Mouse (Mus musculus): Measurements from ENCODE around the gene Mrgprf. TPM values are rescaled to one million over a fixed set of nuclear protein-coding genes. Genes with fewer than 3 reads are reported as not detected.

Mrgprf gene
- polyA plus RNA-seq, 1 experiment: 2.1 TPM

DNA sequence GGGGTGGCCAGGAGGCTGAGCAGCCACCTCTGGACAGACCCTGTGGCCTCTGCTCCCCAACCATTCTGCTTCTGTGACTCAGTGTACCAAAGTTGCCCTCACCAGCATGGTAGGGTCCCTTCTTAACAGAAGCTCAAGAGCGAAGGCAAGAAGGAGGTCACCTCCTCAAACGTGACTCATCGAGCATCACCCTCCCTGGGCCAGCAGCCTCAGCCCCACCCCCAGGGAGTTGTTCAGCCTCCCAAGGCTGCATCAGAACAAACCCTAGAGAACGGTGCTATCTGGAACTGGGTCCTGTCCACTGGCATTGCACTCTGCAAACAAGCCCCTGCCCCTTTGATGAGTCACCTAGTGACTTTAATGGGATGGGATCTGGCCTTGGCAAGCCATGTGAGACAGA, 8.2 kb downstream of the Mrgprf start:
- Histone ChIP-seq H3K4me3 (ENCODE audit: insufficient read depth, low read length) (no peak overlapping the region), H3K27ac (ENCODE audit: insufficient read depth, low read length) (no peak overlapping the region), H3K4me1 (ENCODE audit: control insufficient read depth, insufficient read depth, low read length) (no peaks in the 10 kb centered on the region)
- no peak for TF ChIP-seq POLR2A (IDR thresholded peaks at IDR 0.05; ENCODE audit: extremely low read depth, insufficient read depth, low read length)
- no peak for TF ChIP-seq CTCF (IDR thresholded peaks at IDR 0.05; ENCODE audit: extremely low read depth, insufficient read depth, low read length)

DNA sequence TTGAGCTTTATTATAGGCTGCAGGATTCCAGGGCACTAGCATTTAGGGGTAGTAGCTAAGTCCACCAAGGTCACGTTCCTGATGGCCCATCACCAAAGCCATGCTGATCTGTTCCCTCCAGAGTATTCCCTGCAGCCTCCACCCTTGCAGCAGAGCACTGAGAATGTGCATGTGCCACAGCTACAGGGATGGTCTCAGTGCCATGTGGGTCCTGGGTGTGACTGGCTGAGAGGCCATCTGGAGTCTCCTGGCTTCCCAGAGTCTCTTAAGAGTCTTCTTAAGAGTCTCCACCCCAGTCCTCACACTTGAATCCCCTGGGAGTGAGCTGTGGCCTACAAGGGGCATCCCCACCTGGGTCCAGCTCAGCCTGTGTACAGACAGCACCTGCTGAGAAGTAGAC, 9.2 kb downstream of the Mrgprf start:
- Histone ChIP-seq H3K27ac (ENCODE audit: insufficient read depth, low read length) (no peak overlapping the region), H3K4me3 (ENCODE audit: insufficient read depth, low read length) (no peak overlapping the region), H3K4me1 (ENCODE audit: control insufficient read depth, insufficient read depth, low read length) (no peaks in the 10 kb centered on the region)
- TF ChIP-seq CTCF (IDR thresholded peaks at IDR 0.05; ENCODE audit: extremely low read depth, insufficient read depth, low read length) (no peak), POLR2A (IDR thresholded peaks at IDR 0.05; ENCODE audit: extremely low read depth, insufficient read depth, low read length) (no peak)

DNA sequence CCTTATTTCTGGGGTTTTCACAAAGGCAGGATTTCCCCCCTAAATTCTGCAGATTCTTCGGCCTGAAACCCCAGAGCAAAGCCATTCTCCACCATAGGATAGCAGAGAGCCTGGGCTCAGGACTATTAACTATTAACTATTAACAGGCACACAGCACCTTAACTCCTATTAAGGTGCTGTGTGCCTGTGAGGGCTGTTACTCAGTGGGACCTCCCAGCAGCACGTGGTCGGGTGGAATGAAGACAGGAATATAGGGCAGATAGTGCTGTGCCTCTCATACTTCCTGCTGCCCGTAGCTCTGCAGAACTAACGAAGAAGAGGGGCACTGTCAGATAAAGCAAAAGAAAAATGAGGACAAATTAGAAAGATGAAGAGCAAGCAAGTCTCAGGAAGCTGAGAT, 9.9 kb downstream of the Mrgprf start:
- Histone ChIP-seq H3K4me3 (ENCODE audit: insufficient read depth, low read length) (no peak overlapping the region), H3K4me1 (ENCODE audit: control insufficient read depth, insufficient read depth, low read length) (no peaks in the 10 kb centered on the region), H3K27ac (ENCODE audit: insufficient read depth, low read length) (no peak overlapping the region)
- TF ChIP-seq CTCF (IDR thresholded peaks at IDR 0.05; ENCODE audit: extremely low read depth, insufficient read depth, low read length) (no peak), POLR2A (IDR thresholded peaks at IDR 0.05; ENCODE audit: extremely low read depth, insufficient read depth, low read length) (no peak)

DNA sequence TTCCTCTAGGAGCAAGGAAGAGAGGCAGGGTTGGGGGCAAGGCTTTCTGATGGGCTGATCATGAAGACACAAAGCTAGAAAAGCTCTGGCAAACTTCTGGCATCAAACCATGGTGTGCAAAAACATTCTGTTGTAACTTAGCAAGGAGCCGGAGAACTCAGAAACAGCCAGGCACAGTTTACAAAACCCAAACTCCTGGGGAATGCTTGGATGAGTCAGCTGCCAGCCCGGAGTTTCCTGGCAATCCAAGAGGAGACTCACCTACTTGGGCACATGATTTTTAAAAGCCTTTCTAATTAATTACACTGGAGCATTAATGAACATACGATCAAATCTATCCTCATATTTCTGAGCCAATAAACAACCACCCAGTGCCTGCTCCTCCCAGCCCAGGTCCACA, 11.5 kb downstream of the Mrgprf start:
- Histone ChIP-seq H3K27ac (ENCODE audit: insufficient read depth, low read length) (no peak overlapping the region), H3K4me1 (ENCODE audit: control insufficient read depth, insufficient read depth, low read length) (no peaks in the 10 kb centered on the region)
- TF ChIP-seq POLR2A (IDR thresholded peaks at IDR 0.05; ENCODE audit: extremely low read depth, insufficient read depth, low read length) (no peak), CTCF (IDR thresholded peaks at IDR 0.05; ENCODE audit: extremely low read depth, insufficient read depth, low read length) (no peak)

DNA sequence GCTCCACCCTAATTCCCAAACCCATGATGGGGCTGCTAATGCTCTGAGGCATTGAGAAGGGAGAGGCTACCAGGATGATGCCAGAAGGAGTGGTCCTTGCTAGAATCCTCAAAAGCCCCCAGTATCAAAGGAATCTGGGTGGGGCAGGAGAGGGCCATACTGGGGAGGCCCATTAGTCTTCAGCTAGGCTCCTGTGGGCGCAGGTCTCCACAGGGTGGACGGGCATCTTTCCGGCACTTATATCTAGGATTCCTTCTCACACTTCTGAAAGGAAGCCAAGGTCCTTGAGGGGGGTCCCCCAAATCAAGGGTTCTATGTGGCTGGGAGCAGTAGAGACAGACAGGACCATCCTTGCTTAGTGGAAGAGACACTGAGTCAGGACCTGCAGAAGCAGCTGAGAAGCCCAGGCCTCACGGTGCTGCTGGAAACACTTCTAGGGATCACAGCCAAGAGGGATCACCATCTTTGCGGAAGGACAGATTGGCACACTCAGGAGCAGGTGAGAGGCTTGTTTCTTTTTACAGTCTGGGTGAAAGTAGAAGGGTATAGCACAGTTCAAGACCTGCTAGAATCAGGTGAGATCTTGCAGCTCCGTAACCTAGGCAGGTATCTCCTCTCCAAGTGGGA, 14.3 kb downstream of the Mrgprf start, which contains the start of gene Mrgprd:
Gene Mrgprd, plus strand, starts transcription at position 51 of the 627 bp plus-strand sequence.
- Histone ChIP-seq H3K4me3 (ENCODE audit: insufficient read depth, low read length) (no peak within 1 kb of the TSS), H3K27ac (ENCODE audit: insufficient read depth, low read length) (no peak within 1 kb of the TSS), H3K4me1 (ENCODE audit: control insufficient read depth, insufficient read depth, low read length) (no peaks in the 10 kb centered on the region)
- TF ChIP-seq POLR2A (IDR thresholded peaks at IDR 0.05; ENCODE audit: extremely low read depth, insufficient read depth, low read length): no peak
- TF ChIP-seq CTCF (IDR thresholded peaks at IDR 0.05; ENCODE audit: extremely low read depth, insufficient read depth, low read length): no peak

More for the DNA sequence above, 11.5 kb downstream of the Mrgprf start:
- no peak overlapping the region for H3K4me3 ChIP-seq (ENCODE audit: insufficient read depth, low read length)

DNA sequence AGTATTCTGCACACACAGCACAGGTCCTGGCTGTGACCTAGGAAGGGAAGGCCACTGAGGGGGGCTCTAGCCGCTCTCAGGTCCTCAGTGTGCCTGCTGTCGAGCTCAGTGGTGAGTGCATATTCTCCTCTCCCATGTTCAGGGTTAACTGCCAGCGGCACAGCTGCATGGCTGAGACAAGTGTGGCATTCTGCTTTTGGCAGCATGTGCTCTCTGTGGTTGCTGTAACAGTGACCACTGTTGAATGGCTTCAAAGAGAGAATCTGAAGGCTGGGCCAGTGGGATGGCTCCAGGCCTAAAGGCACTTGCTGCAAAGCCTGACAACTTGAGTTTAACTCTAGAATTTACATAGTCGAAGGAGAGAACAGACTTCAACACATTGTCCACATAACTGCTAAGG, 16.9 kb downstream of the Mrgprf start:
- no peak overlapping the region for H3K27ac ChIP-seq (ENCODE audit: insufficient read depth, low read length)

DNA sequence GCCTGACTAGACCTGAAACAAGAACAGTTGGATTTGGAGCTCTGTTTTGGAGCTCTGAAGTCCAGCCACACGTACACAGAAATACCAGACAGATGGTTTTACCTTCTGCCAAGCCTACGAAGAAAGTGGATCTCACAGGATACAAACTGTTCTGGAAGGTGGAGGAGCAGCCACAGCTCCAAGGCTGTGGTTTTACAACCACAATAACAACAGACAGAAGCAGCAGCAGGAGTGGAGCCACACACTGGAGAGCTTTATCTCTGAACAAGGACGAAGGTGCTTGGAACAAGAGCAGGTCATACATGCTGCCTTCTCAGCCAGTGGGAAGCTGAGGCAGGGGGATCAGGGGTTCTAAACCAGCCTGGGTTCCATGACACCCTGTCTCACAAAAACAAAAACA, 18.9 kb downstream of the Mrgprf start:
- Histone ChIP-seq H3K27ac (ENCODE audit: insufficient read depth, low read length) (no peak overlapping the region), H3K4me3 (ENCODE audit: insufficient read depth, low read length) (no peak overlapping the region), H3K4me1 (ENCODE audit: control insufficient read depth, insufficient read depth, low read length) (no peaks in the 10 kb centered on the region)
- TF ChIP-seq CTCF (IDR thresholded peaks at IDR 0.05; ENCODE audit: extremely low read depth, insufficient read depth, low read length) (no peak), POLR2A (IDR thresholded peaks at IDR 0.05; ENCODE audit: extremely low read depth, insufficient read depth, low read length) (no peak)

More for the DNA sequence above, 16.9 kb downstream of the Mrgprf start:
- TF ChIP-seq CTCF (IDR thresholded peaks at IDR 0.05; ENCODE audit: extremely low read depth, insufficient read depth, low read length) (no peak), POLR2A (IDR thresholded peaks at IDR 0.05; ENCODE audit: extremely low read depth, insufficient read depth, low read length) (no peak)
- H3K4me3 ChIP-seq (ENCODE audit: insufficient read depth, low read length): no peak overlapping the region
- no peaks in the 10 kb centered on the region for H3K4me1 ChIP-seq (ENCODE audit: control insufficient read depth, insufficient read depth, low read length)

DNA sequence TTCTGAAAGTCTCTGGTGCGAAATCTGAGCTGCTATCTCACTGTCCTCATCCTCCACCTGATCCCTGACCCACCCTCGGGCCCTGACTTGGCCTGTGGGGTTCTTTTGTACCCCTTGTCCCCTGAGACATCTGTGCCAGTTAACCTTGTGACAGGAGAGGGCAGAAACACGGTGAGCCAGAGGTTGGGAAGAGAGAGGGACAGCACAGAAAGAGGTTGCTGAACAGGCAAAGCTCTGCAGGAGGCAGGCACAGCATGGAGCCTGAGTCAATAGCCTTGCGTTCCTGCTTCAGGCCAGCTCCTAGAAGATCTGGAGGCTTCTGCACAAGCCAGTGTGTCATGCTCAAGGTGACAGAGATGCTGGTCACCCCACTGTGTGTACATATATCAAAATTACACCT, 23.0 kb downstream of the Mrgprf start:
- Histone ChIP-seq H3K27ac (ENCODE audit: insufficient read depth, low read length) (no peak overlapping the region), H3K4me3 (ENCODE audit: insufficient read depth, low read length) (no peak overlapping the region), H3K4me1 (ENCODE audit: control insufficient read depth, insufficient read depth, low read length) (no peaks in the 10 kb centered on the region)
- TF ChIP-seq CTCF (IDR thresholded peaks at IDR 0.05; ENCODE audit: extremely low read depth, insufficient read depth, low read length) (no peak), POLR2A (IDR thresholded peaks at IDR 0.05; ENCODE audit: extremely low read depth, insufficient read depth, low read length) (no peak)

DNA sequence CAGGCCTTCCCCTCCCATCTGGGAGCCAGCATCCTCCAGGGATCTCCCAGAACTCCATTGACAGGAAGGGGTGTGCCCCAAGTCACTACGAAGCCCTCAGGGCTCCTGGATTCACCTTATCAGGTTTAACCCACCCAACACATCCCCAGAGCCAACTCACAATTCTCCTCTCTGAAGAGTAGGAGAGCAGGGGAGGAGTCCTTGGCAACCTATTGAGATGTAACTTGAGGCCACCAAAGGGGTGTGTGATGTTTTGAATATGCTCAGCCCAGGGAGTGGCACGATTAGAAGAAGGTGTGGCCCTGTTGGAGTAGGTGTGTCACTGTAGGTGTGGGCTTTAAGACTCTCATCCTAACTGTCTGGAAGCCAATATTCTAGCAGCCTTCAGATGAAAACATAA, 25.1 kb downstream of the Mrgprf start:
- H3K4me1 ChIP-seq (ENCODE audit: control insufficient read depth, insufficient read depth, low read length): no peaks in the 10 kb centered on the region
- no peak overlapping the region for H3K4me3 ChIP-seq (ENCODE audit: insufficient read depth, low read length)
- H3K27ac ChIP-seq (ENCODE audit: insufficient read depth, low read length): no peak overlapping the region
- no peak for TF ChIP-seq CTCF (IDR thresholded peaks at IDR 0.05; ENCODE audit: extremely low read depth, insufficient read depth, low read length)
- TF ChIP-seq POLR2A (IDR thresholded peaks at IDR 0.05; ENCODE audit: extremely low read depth, insufficient read depth, low read length): no peak

DNA sequence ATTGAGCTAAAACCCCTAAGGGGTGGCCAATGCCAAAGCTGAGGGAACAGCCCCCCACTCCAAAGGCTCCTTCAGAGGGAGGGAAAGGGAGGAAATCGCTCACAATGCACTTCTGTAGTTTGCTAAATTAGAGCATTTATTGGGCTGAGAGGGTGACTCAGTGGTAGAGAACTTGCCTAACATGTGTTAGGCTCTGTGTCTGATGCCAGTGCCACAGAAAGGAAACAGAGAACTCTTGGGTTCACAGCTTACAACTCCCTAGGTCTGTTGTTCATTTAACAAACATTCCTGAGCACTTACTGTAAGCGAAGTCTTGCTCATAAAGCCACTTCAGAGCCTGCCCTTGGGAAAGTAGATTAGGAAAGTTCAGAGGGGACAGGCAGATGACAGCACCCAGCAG, 29.4 kb downstream of the Mrgprf start:
- Histone ChIP-seq H3K4me3 (ENCODE audit: insufficient read depth, low read length) (no peak overlapping the region), H3K4me1 (ENCODE audit: control insufficient read depth, insufficient read depth, low read length) (no peaks in the 10 kb centered on the region)
- no peak for TF ChIP-seq POLR2A (IDR thresholded peaks at IDR 0.05; ENCODE audit: extremely low read depth, insufficient read depth, low read length)
- TF ChIP-seq CTCF (IDR thresholded peaks at IDR 0.05; ENCODE audit: extremely low read depth, insufficient read depth, low read length): no peak

More for the DNA sequence above, 29.4 kb downstream of the Mrgprf start:
- no peak overlapping the region for H3K27ac ChIP-seq (ENCODE audit: insufficient read depth, low read length)

Measured in cortical plate, adult 2 months (tissue).